Mouse (Mus musculus) embryonic facial prominence, embryonic 11.5 days (tissue): Measurements from ENCODE around the gene Atl3. TPM values are rescaled to one million over a fixed set of nuclear protein-coding genes. Genes with fewer than 3 reads are reported as not detected.

Experiments
- ATAC-seq: fragments of 200-750 bp; cut with Nextera tagmentation; replicated peaks from 2 replicates; pipeline ENCODE4 v1.8.0; 2017; ENCODE audit warnings: low read depth; ENCODE audit not compliant: insufficient number of reproducible peaks, low FRiP score, low TSS enrichment
- DNase-seq: peaks from one replicate; pipeline ENCODE4 v3.0.0-alpha.2; 2015; ENCODE audit warnings: low spot score
- H3K27ac ChIP-seq: fragments of 300-500 bp; sonication (generic); replicated peaks from 2 replicates; pipeline ENCODE4 v1.5.1; 2014; ENCODE audit warnings: mild to moderate bottlenecking, low read depth, low read length, control low read depth
- H3K27me3 ChIP-seq: fragments of 300-500 bp; sonication (generic); 2 replicates; pipeline ENCODE4 v1.6.1; 2014; ENCODE audit warnings: mild to moderate bottlenecking, low read length, moderate library complexity, mixed read lengths; ENCODE audit not compliant: control insufficient read depth, insufficient read depth
- H3K36me3 ChIP-seq: fragments of 300-500 bp; sonication (generic); replicated peaks from 2 replicates; pipeline ENCODE4 v1.6.1; 2014; ENCODE audit warnings: low read depth, mild to moderate bottlenecking, low read length, moderate library complexity, mixed read lengths; ENCODE audit not compliant: control insufficient read depth, insufficient read depth
- H3K4me1 ChIP-seq: fragments of 300-500 bp; sonication (generic); 2 replicates; pipeline ENCODE4 v1.6.1; 2014; ENCODE audit warnings: low read length, mixed read lengths; ENCODE audit not compliant: control insufficient read depth, insufficient read depth
- H3K4me2 ChIP-seq: fragments of 300-500 bp; sonication (generic); 2 replicates; pipeline ENCODE4 v1.6.1; 2014; ENCODE audit warnings: low read depth, mild to moderate bottlenecking, control low read depth, low read length, moderate library complexity
- H3K4me3 ChIP-seq: fragments of 300-500 bp; sonication (generic); 2 replicates; pipeline ENCODE4 v1.5.1; 2014; ENCODE audit warnings: low read depth, low read length, control low read depth
- H3K9ac ChIP-seq: fragments of 300-500 bp; sonication (generic); replicated peaks from 2 replicates; pipeline ENCODE4 v1.6.1; 2014; ENCODE audit warnings: mild to moderate bottlenecking, control low read depth, low read length
- H3K9me3 ChIP-seq: fragments of 300-500 bp; sonication (generic); replicated peaks from 2 replicates; pipeline ENCODE4 v1.6.1; 2016; ENCODE audit warnings: mild to moderate bottlenecking, low read length, inconsistent platforms, mixed read lengths; ENCODE audit not compliant: control insufficient read depth
- WGBS: fragments of 180-500 bp; shearing (Covaris S2); extraction: QIAGEN DNeasy Blood & Tissue Kit; methylation state at CpG from one replicate; pipeline ENCODE4 v1.1.7; 2014; 5-methylcytosine and 5-hydroxymethylcytosine counted together
- polyA plus RNA-seq: library from polyadenylated mRNA; unstranded; fragments of >200 nt; fragmentation: Nextera tagmentation; extraction: Ambion mirVana; gene quantifications from 2 replicates; pipeline ENCODE4 v1.2.1, GENCODE M21; 2014

Gene Atl3
- polyA plus RNA-seq, 1 experiment from 2014 or later: 11.9 TPM

DNA sequence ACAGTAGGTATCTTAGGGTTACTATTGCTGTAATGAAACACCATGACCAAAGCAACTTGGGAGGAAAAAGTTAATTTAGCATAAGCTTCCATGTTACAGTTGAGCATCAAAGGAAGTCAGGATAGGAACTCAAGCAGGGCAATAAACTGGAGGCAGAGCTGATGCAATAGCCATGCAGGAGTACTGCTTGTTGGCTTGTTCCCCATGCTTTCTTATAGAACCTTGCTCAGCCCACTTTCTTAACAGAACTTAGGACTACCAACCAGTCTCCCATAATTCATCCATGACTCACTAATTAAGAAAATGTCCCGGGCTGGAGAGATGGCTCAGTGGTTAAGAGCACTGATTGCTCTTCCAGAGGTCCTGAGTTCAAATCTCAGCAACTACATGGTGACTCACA is 12.5 kb downstream of the Atl3 start:
- Histone ChIP-seq H3K4me1 (no peaks in the 10 kb centered on the region), H3K4me3 (no peak overlapping the region), H3K4me2 (no peak overlapping the region), H3K9ac (no peak overlapping the region), H3K9me3 (no peaks in the 10 kb centered on the region), H3K27ac (no peak overlapping the region), H3K27me3 (no peaks in the 10 kb centered on the region), H3K36me3 (no peaks in the 10 kb centered on the region; the same call in 1 of the 2 replicates)
- ATAC-seq (no peak), DNase-seq (no peak)
- 84% methylated on average over 1 of the region's 1 CpGs for WGBS

DNA sequence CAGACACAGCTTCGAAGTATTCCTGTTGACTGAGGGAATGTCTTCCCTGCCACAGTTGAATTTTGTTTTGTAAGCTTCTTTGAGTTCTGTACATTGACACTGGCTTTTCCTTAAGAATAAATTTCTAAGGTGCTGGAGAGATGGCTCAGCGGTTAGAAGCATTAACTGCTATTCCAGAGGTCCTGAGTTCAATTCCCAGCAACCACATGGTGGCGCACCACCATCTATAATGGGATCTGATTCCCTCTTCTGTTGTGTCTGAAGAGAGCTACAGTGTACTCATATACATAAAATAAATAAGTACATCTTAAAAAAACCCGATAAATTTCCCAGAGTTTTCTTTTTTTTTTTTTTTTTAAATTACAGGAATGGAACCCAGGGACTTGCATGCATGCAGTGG is 14.2 kb downstream of the Atl3 start:
- Histone ChIP-seq H3K4me2 (no peak overlapping the region), H3K9me3 (no peaks in the 10 kb centered on the region), H3K4me1 (no peaks in the 10 kb centered on the region), H3K9ac (no peak overlapping the region), H3K27me3 (no peaks in the 10 kb centered on the region), H3K4me3 (no peak overlapping the region), H3K27ac (no peak overlapping the region), H3K36me3 (no peaks in the 10 kb centered on the region; the same call in 1 of the 2 replicates)
- 73% methylated on average over 4 of the region's 4 CpGs for WGBS
- ATAC-seq (no peak), DNase-seq (no peak)

DNA sequence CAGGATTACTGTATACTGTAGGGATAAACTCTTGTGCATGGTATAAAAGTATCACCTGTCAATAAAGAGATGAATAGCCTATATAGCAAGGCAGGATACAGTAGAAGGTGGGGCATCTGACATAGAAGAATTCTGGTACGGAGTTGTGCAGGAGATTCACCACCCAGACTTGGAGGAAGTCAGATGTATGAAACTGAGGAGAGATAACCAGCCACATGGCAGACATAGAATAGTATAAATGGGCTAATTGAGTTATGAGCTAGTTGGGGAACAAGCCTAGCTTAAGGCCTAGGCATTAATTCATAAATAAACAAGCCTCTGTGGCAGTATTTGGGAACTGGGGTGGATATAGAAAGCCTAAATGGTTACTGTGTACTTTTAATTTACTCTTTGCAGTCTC is 22.6 kb downstream of the Atl3 start:
- H3K36me3 ChIP-seq: no peaks in the 10 kb centered on the region; the same call in 1 of the 2 replicates
- no peaks in the 10 kb centered on the region for H3K4me1 ChIP-seq
- ATAC-seq (no peak), DNase-seq (no peak)
- 85% methylated on average over 1 of the region's 1 CpGs for WGBS
- H3K9ac ChIP-seq: no peak overlapping the region
- no peak overlapping the region for H3K27ac ChIP-seq
- no peak overlapping the region for H3K4me3 ChIP-seq
- no peaks in the 10 kb centered on the region for H3K27me3 ChIP-seq
- no peak overlapping the region for H3K4me2 ChIP-seq
- H3K9me3 ChIP-seq: no peaks in the 10 kb centered on the region

DNA sequence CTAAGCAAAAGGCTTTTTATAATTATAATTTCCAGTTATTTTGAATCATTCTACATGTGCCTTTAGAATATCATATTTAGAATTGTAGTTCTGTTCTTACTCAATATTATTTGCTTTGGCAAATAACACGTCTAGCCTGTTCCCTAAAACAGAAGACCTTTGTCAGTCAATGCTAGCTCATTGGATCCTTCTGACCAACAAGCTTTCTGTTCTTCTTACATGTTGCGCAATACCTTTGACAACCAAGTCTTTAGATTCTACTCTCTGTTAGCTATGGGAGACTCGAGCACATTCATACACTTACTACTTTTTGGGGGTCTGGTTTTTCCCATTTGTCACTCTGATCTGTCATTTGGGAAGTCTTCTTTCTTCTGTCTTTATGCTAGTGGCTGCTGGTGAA is 27.8 kb downstream of the Atl3 start:
- no peak overlapping the region for H3K4me2 ChIP-seq
- WGBS: 90% methylated on average over 3 of the region's 3 CpGs
- H3K27me3 ChIP-seq: no peaks in the 10 kb centered on the region
- no peak overlapping the region for H3K9ac ChIP-seq
- no peak for DNase-seq
- H3K4me1 ChIP-seq: no peaks in the 10 kb centered on the region
- no peak for ATAC-seq
- peaks cover 4% of the 10 kb centered on the region; the same call in 1 of the 2 replicates for H3K36me3 ChIP-seq
- H3K4me3 ChIP-seq: no peak overlapping the region
- no peak overlapping the region for H3K27ac ChIP-seq
- no peaks in the 10 kb centered on the region for H3K9me3 ChIP-seq

DNA sequence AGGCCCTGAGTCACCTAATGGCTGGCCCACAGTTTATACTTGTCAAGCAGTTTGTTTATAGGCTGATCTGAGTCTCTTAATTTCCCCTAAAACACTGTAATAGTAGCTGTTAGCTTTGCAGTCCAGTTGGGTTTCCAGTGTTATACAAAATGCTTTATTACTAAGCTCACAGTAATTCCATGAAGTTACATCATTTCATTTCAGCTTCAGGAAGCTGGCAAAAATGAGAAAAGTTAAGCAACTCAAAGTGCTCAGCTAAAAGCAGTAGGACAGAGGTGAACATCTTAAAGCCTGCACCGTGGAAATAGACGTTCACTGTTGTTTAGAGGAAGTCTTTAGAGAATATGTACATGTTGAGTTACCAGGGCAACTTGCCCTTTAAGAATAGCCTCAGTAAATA is 29.0 kb downstream of the Atl3 start:
- Histone ChIP-seq H3K27me3 (no peaks in the 10 kb centered on the region), H3K36me3 (peaks cover 4% of the 10 kb centered on the region; the same call in 1 of the 2 replicates), H3K4me3 (no peak overlapping the region), H3K27ac (no peak overlapping the region), H3K4me1 (no peaks in the 10 kb centered on the region), H3K4me2 (no peak overlapping the region), H3K9ac (no peak overlapping the region), H3K9me3 (no peaks in the 10 kb centered on the region)
- ATAC-seq (no peak), DNase-seq (no peak)
- 93% methylated on average over 2 of the region's 2 CpGs for WGBS

DNA sequence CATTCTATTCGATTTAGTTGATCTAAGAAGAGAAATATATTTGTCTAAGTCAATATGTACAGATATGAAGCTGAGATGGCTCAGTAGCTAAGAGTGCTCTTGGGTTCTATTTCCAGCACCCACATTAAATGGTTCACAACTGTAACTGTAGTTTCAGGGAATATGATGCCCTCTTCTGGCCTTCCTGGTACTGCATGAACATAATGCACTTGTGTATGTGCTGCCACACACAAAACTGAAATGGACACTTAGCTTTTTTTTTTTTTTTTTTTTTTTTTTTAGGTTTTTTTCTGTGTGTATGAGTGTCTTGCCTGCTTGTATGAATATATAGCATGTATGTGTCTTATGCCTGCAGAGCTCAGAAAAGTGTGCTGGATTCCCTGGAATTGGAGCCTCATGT is 29.5 kb downstream of the Atl3 start:
- 98% methylated on average over 1 of the region's 1 CpGs for WGBS
- peaks cover 4% of the 10 kb centered on the region; the same call in 1 of the 2 replicates for H3K36me3 ChIP-seq
- peak; percentile 23 for DNase-seq

DNA sequence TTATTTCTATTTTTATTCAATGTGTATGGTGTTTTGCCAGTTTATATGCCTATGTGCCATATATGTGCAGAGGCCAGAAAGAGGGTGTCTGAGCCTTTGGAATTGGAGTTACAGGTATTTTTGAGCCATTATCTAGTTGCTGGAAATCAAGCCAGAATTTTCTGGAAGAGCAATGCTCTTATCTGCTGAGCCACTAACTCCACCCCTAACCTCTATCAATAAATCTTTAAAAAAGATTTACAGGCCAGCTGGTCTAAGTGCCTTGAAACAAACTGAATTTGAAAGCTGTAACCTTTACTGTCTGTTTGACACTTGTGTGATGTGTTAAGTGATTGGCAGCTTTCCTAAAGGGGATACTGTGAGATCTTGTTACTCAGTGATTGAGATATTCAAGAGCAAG is 29.9 kb downstream of the Atl3 start:
- H3K36me3 ChIP-seq: peaks cover 4% of the 10 kb centered on the region; the same call in 1 of the 2 replicates
- H3K4me1 ChIP-seq: no peaks in the 10 kb centered on the region
- no peak overlapping the region for H3K9ac ChIP-seq
- H3K4me3 ChIP-seq: no peak overlapping the region
- ATAC-seq: no peak
- H3K27me3 ChIP-seq: no peaks in the 10 kb centered on the region
- H3K4me2 ChIP-seq: no peak overlapping the region
- no peak overlapping the region for H3K27ac ChIP-seq
- H3K9me3 ChIP-seq: no peaks in the 10 kb centered on the region
- no peak for DNase-seq

More for the DNA sequence above, 29.5 kb downstream of the Atl3 start:
- Histone ChIP-seq H3K4me3 (no peak overlapping the region), H3K27ac (no peak overlapping the region), H3K4me2 (no peak overlapping the region), H3K27me3 (no peaks in the 10 kb centered on the region), H3K4me1 (no peaks in the 10 kb centered on the region), H3K9ac (no peak overlapping the region), H3K9me3 (no peaks in the 10 kb centered on the region)
- ATAC-seq: no peak

DNA sequence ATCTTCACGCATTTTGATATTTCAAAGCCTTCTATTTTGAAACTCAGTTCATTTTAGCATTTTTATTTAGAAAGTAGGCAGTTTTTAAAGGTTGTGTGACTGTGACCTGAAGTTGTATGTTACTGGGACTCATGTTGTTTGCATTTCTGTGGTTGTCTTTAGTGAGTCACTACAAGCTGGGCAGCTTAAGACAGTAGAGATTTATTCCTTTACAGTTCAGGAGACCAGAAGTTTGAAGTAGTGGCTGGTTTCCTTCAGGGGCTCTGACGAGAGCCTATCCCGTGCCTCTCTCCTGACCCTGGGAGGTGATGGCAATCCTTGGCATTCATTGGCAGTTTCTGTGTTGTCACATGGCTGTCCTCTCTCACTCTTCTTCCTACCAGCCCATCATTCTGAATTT is 31.0 kb downstream of the Atl3 start:
- DNase-seq: no peak
- 73% methylated on average over 3 of the region's 3 CpGs for WGBS
- no peaks in the 10 kb centered on the region for H3K27me3 ChIP-seq
- H3K4me1 ChIP-seq: no peaks in the 10 kb centered on the region
- H3K36me3 ChIP-seq: peaks cover 4% of the 10 kb centered on the region; the same call in 1 of the 2 replicates
- H3K4me2 ChIP-seq: no peak overlapping the region
- H3K9ac ChIP-seq: no peak overlapping the region
- ATAC-seq: no peak
- no peaks in the 10 kb centered on the region for H3K9me3 ChIP-seq
- H3K27ac ChIP-seq: no peak overlapping the region
- no peak overlapping the region for H3K4me3 ChIP-seq
